Mouse (Mus musculus) stomach, postnatal 0 days (tissue): ENCODE data around the gene Zic4.

ENCODE experiments used
- CTCF ChIP-seq: IDR thresholded peaks from 2 replicates; pipeline ENCODE4 v1.5.1; 2016; ENCODE audit warnings: antibody characterized with exemption, low read depth, mild to moderate bottlenecking, moderate library complexity
- EP300 ChIP-seq: optimal IDR thresholded peaks from 2 replicates; pipeline ENCODE3; 2016; ENCODE audit warnings: antibody characterized with exemption

GRCm38 (mm10) chr9:91377873-91378150 lies 15.6 kb downstream of the Zic4 start:
- no peak for TF ChIP-seq CTCF
- no peak for TF ChIP-seq EP300
